9 mouse cellular contexts compared by ENCODE assay signal in genomic region chr15:79261757-79262156, GRCm38 (mm10). TPM values are rescaled to one million over a fixed set of nuclear protein-coding genes. Genes with fewer than 3 reads are reported as not detected.
DNase-seq lines count a peak whose midpoint lies in the region; ATAC-seq lines count a peak whose summit lies in the region.
"Had no signal": no experiment of that assay in that cellular context is flagged by ENCODE, and none has a peak within 500 bp of the region (broad histone marks: within the 10 kb centered on the region; RNA-seq: fewer than 3 reads in every experiment).

No protein-coding gene starts in this region.

- H3K9me3 ChIP-seq in heart, embryonic 15.5 days (replicated peaks), result no peaks in the 10 kb centered on the region
- no peaks in the 10 kb centered on the region for H3K9me3 ChIP-seq in hindbrain, embryonic 10.5 days
- no peaks in the 10 kb centered on the region for H3K9me3 ChIP-seq in midbrain, embryonic 12.5 days
- H3K9me3 ChIP-seq: G1E had no signal

- peaks cover 21% of the 10 kb centered on the region for H3K4me1 ChIP-seq in heart, embryonic 15.5 days (replicated peaks)
- no peaks in the 10 kb centered on the region for H3K4me1 ChIP-seq in brown adipose tissue, adult 24 weeks (ENCODE audit: control insufficient read depth, insufficient read depth, insufficient read length, low read length)
- peaks cover 30% of the 10 kb centered on the region for H3K4me1 ChIP-seq in hindbrain, embryonic 10.5 days (replicated peaks)
- peaks cover 15% of the 10 kb centered on the region for H3K4me1 ChIP-seq in midbrain, embryonic 12.5 days

- no peak for DNase-seq in heart, postnatal 14 days
- DNase-seq in hindbrain, embryonic 10.5 days (ENCODE audit: low spot score), result peak; percentile 37
- no peak for DNase-seq in urinary bladder, postnatal 10 days (ENCODE audit: low spot score)
- DNase-seq in left cerebral cortex, adult 8-10 months (ENCODE audit: low spot score in 2 of 2), result no peak
- no peak for DNase-seq in gastrocnemius, postnatal 36 days

- H3K9ac ChIP-seq in heart, embryonic 15.5 days, result peak overlapping the region; percentile 75
- H3K9ac ChIP-seq in midbrain, embryonic 12.5 days (replicated peaks), result peak overlapping the region; percentile 72

- intact Hi-C loops in heart, postnatal 14 days (cut with DNase I), result no loop called here
- intact Hi-C loops in gastrocnemius, postnatal 36 days (cut with DNase I), result no loop called here

- peak; percentile 23; the same call in 1 of the 2 replicates for ATAC-seq in heart, embryonic 15.5 days (replicated peaks; ENCODE audit: insufficient number of reproducible peaks, insufficient read depth, low FRiP score, low read depth)
- ATAC-seq in midbrain, embryonic 12.5 days (ENCODE audit: low FRiP score, low read depth), result peak; percentile 47; the same call in 1 of the 2 replicates

- peaks cover 46% of the 10 kb centered on the region for H3K27me3 ChIP-seq in heart, embryonic 15.5 days
- H3K27me3 ChIP-seq in hindbrain, embryonic 10.5 days (ENCODE audit: insufficient read depth, poor library complexity, severe bottlenecking), result peaks cover 80% of the 10 kb centered on the region
- H3K27me3 ChIP-seq in midbrain, embryonic 12.5 days, result peaks cover 69% of the 10 kb centered on the region

- peak overlapping the region; percentile 100 for H3K4me2 ChIP-seq in heart, embryonic 15.5 days
- peak overlapping the region; percentile 99 for H3K4me2 ChIP-seq in midbrain, embryonic 12.5 days (replicated peaks)

- H3K27ac ChIP-seq in heart, embryonic 15.5 days, result peak overlapping the region; percentile 60
- H3K27ac ChIP-seq in brown adipose tissue, adult 24 weeks (replicated peaks; ENCODE audit: low read depth, low read length), result no peak overlapping the region
- H3K27ac ChIP-seq in hindbrain, embryonic 10.5 days, result peak overlapping the region; percentile 85
- H3K27ac ChIP-seq in midbrain, embryonic 12.5 days (replicated peaks), result no peak overlapping the region

- H3K4me3 ChIP-seq in heart, embryonic 15.5 days, result peak overlapping the region; percentile 70
- peak overlapping the region; percentile 26; the same call in 1 of the 2 replicates for H3K4me3 ChIP-seq in brown adipose tissue, adult 24 weeks (ENCODE audit: insufficient read depth, low read depth, low read length)
- peak overlapping the region; percentile 82 for H3K4me3 ChIP-seq in hindbrain, embryonic 10.5 days
- peak overlapping the region; percentile 63 for H3K4me3 ChIP-seq in midbrain, embryonic 12.5 days

- H3K36me3 ChIP-seq in heart, embryonic 15.5 days, result no peaks in the 10 kb centered on the region
- no peaks in the 10 kb centered on the region for H3K36me3 ChIP-seq in hindbrain, embryonic 10.5 days
- H3K36me3 ChIP-seq in midbrain, embryonic 12.5 days, result no peaks in the 10 kb centered on the region
- H3K36me3 ChIP-seq: G1E had no signal

- WGBS in heart, embryonic 15.5 days, result 0% methylated on average over 28 of the region's 28 CpGs
- under 1% methylated on average over 28 of the region's 28 CpGs for WGBS in hindbrain, embryonic 10.5 days
- WGBS in midbrain, embryonic 12.5 days, result under 1% methylated on average over 28 of the region's 28 CpGs

RNA-seq across cellular contexts. Expression of gene Slc16a8, which starts 7.2 kb away (rescaled TPM):
- polyA plus RNA-seq in heart, embryonic 15.5 days (2015; fragmentation: Nextera tagmentation; extraction: Ambion mirVana), result 0.60 TPM in 2 replicates
- under 1 TPM; 0.19 to 0.29 TPM for total RNA-seq in heart, postnatal 14 days (2021)
- not detected in 2 replicates for polyA plus RNA-seq in brown adipose tissue, adult 24 weeks (2012; ENCODE audit: insufficient read depth, insufficient read length, missing spikeins)
- 0.14 and 0.26 TPM in 2 replicates for polyA plus RNA-seq in hindbrain, embryonic 10.5 days (2016; fragmentation: Nextera tagmentation; extraction: Ambion mirVana)
- polyA plus RNA-seq in midbrain, embryonic 12.5 days (2016; fragmentation: Nextera tagmentation; extraction: Ambion mirVana), result 0.24 and 0.50 TPM in 2 replicates
- under 1 TPM in 3 of 4 experiments, not detected in 1; 0.53 to 0.91 (median 0.57) TPM for total RNA-seq in left cerebral cortex, adult 8-10 months (2022)
- total RNA-seq in gastrocnemius, postnatal 36 days (2021), result under 1 TPM in 1 of 2 experiments, not detected in 1; 0.18 TPM
- total RNA-seq: G1E had no signal
- polyA plus RNA-seq: G1E had no signal

RNA-seq across cellular contexts. Expression of gene Baiap2l2, which starts 23.6 kb away (rescaled TPM):
- polyA plus RNA-seq in heart, embryonic 15.5 days (2015; fragmentation: Nextera tagmentation; extraction: Ambion mirVana), result 9.8 and 9.9 TPM in 2 replicates
- under 1 TPM; 0.45 to 0.49 TPM for total RNA-seq in heart, postnatal 14 days (2021)
- 0.54 and 1.1 TPM in 2 replicates for polyA plus RNA-seq in brown adipose tissue, adult 24 weeks (2012; ENCODE audit: insufficient read depth, insufficient read length, missing spikeins)
- polyA plus RNA-seq in hindbrain, embryonic 10.5 days (2016; fragmentation: Nextera tagmentation; extraction: Ambion mirVana), result 1.7 and 2.0 TPM in 2 replicates
- 0.72 and 2.4 TPM in 2 replicates for polyA plus RNA-seq in midbrain, embryonic 12.5 days (2016; fragmentation: Nextera tagmentation; extraction: Ambion mirVana)
- total RNA-seq in left cerebral cortex, adult 8-10 months (2022), result 10 to 100 TPM in 3 of 4 experiments, 1 to 10 TPM in 1; 3.1 to 14.2 (median 11.4) TPM
- total RNA-seq in gastrocnemius, postnatal 36 days (2021), result 1 to 10 TPM; 1.0 to 1.5 TPM
- total RNA-seq: G1E had no signal
- polyA plus RNA-seq: G1E had no signal

RNA-seq across cellular contexts. Expression of gene Gm49486, which starts 32.6 kb away (rescaled TPM):
- polyA plus RNA-seq in heart, embryonic 15.5 days (2015; fragmentation: Nextera tagmentation; extraction: Ambion mirVana), result 0.61 and 0.73 TPM in 2 replicates
- total RNA-seq in heart, postnatal 14 days (2021), result under 1 TPM; 0.76 to 0.98 TPM
- polyA plus RNA-seq in brown adipose tissue, adult 24 weeks (2012; ENCODE audit: insufficient read depth, insufficient read length, missing spikeins), result 1.2 TPM in 1 of 2 replicates, not detected in the other
- polyA plus RNA-seq in hindbrain, embryonic 10.5 days (2016; fragmentation: Nextera tagmentation; extraction: Ambion mirVana), result 0.14 and 0.21 TPM in 2 replicates
- 0.72 and 0.80 TPM in 2 replicates for polyA plus RNA-seq in midbrain, embryonic 12.5 days (2016; fragmentation: Nextera tagmentation; extraction: Ambion mirVana)
- 1 to 10 TPM in 1 of 4 experiments, under 1 TPM in 3; 0.18 to 1.2 (median 0.63) TPM for total RNA-seq in left cerebral cortex, adult 8-10 months (2022)
- total RNA-seq in gastrocnemius, postnatal 36 days (2021), result under 1 TPM in 1 of 2 experiments, not detected in 1; 0.46 TPM
- polyA plus RNA-seq: G1E had no signal

RNA-seq across cellular contexts. Expression of gene Pick1, which starts 32.8 kb away (rescaled TPM):
- 29.5 and 39.9 TPM in 2 replicates for polyA plus RNA-seq in heart, embryonic 15.5 days (2015; fragmentation: Nextera tagmentation; extraction: Ambion mirVana)
- total RNA-seq in heart, postnatal 14 days (2021), result 10 to 100 TPM; 22.4 to 23.2 TPM
- polyA plus RNA-seq in brown adipose tissue, adult 24 weeks (2012; ENCODE audit: insufficient read depth, insufficient read length, missing spikeins), result 12.2 and 13.0 TPM in 2 replicates
- polyA plus RNA-seq in hindbrain, embryonic 10.5 days (2016; fragmentation: Nextera tagmentation; extraction: Ambion mirVana), result 45.0 and 47.8 TPM in 2 replicates
- polyA plus RNA-seq in midbrain, embryonic 12.5 days (2016; fragmentation: Nextera tagmentation; extraction: Ambion mirVana), result 60.5 and 67.8 TPM in 2 replicates
- total RNA-seq in left cerebral cortex, adult 8-10 months (2022), result 10 to 100 TPM; 47.2 to 56.8 (median 52.7) TPM
- 10 to 100 TPM; 26.9 to 30.9 TPM for total RNA-seq in gastrocnemius, postnatal 36 days (2021)

Comparison
In these comparisons a context has a peak if more than half of its experiments do, and no peak if none do; other contexts are left out.
1. H3K27ac ChIP-seq: peak in heart, embryonic 15.5 days (single experiment) and hindbrain, embryonic 10.5 days (single experiment); none in brown adipose tissue, adult 24 weeks (single experiment) and midbrain, embryonic 12.5 days (single experiment).
2. H3K4me3 ChIP-seq: peak in every context shown above with its lines; median percentile 82 in hindbrain, embryonic 10.5 days; 70 in heart, embryonic 15.5 days; 63 in midbrain, embryonic 12.5 days; 26 in brown adipose tissue, adult 24 weeks.